Mouse (Mus musculus) layer of hippocampus, adult 8-10 months (tissue): Measurements from ENCODE around the gene Zscan4b. TPM values are rescaled to one million over a fixed set of nuclear protein-coding genes. Genes with fewer than 3 reads are reported as not detected.
"Not testable (repeated sequence)": the region's sequence is repeated elsewhere in the genome, so short reads cannot be mapped to it uniquely, and the experiment has no call there.

Experiments
- DNase-seq, 2 experiments: peaks; one replicate each; pipeline ENCODE4 v3.0.0; 2022; ENCODE audit warnings: low spot score in 2 of 2
- total RNA-seq, 4 experiments: library from RNA; stranded (reverse); gene quantifications; 2 replicates each; pipeline ENCODE4 v1.2.4; 2022

The Zscan4b gene
- not detected for total RNA-seq

GRCm38 (mm10) chr7:10904950-10905349, at the start of gene Zscan4b:
TSS of gene Zscan4b (minus strand) at chr7:10905050.
- DNase-seq = not testable (repeated sequence)

Other genes starting within 250 kb of the Zscan4b start
- gene Nlrp4b, start 217.3 kb downstream of the Zscan4b start, total RNA-seq = not detected
- not detected for gene Vmn1r71, start 150.7 kb downstream of the Zscan4b start, total RNA-seq
- not detected for gene Zscan4c, start 100.7 kb upstream of the Zscan4b start, total RNA-seq
- gene Zscan4-ps1, start 164.6 kb upstream of the Zscan4b start, total RNA-seq = not detected